Mouse (Mus musculus) liver, embryonic 15.5 days (tissue): ENCODE data around the gene Tsr2. TPM values are rescaled to one million over a fixed set of nuclear protein-coding genes. Genes with fewer than 3 reads are reported as not detected.

Experiments
- ATAC-seq: fragments of 200-750 bp; cut with Nextera tagmentation; 2 replicates; pipeline ENCODE4 v1.8.0; 2017; ENCODE audit warnings: moderate number of reproducible peaks, mild to moderate bottlenecking, moderate library complexity; ENCODE audit not compliant: insufficient read depth
- H3K27ac ChIP-seq: fragments of 300-500 bp; sonication (generic); replicated peaks from 2 replicates; pipeline ENCODE4 v1.5.1; 2015; ENCODE audit warnings: mild to moderate bottlenecking, inconsistent platforms
- H3K27me3 ChIP-seq: fragments of 300-500 bp; sonication (generic); 2 replicates; pipeline ENCODE4 v1.6.1; 2015; ENCODE audit warnings: mild to moderate bottlenecking, inconsistent platforms
- H3K36me3 ChIP-seq: fragments of 300-500 bp; sonication (generic); replicated peaks from 2 replicates; pipeline ENCODE4 v1.6.1; 2015; ENCODE audit warnings: moderate library complexity, mild to moderate bottlenecking, inconsistent platforms
- H3K4me1 ChIP-seq: fragments of 300-500 bp; sonication (generic); replicated peaks from 2 replicates; pipeline ENCODE4 v1.6.1; 2015; ENCODE audit warnings: inconsistent platforms
- H3K4me2 ChIP-seq: fragments of 300-500 bp; sonication (generic); 2 replicates; pipeline ENCODE4 v1.6.1; 2015; ENCODE audit warnings: moderate library complexity, mild to moderate bottlenecking, inconsistent platforms
- H3K4me3 ChIP-seq: fragments of 300-500 bp; sonication (generic); replicated peaks from 2 replicates; pipeline ENCODE4 v1.5.1; 2015; ENCODE audit warnings: mild to moderate bottlenecking, inconsistent platforms
- H3K9ac ChIP-seq: fragments of 300-500 bp; sonication (generic); 2 replicates; pipeline ENCODE4 v1.6.1; 2015; ENCODE audit warnings: moderate library complexity, mild to moderate bottlenecking, inconsistent platforms
- H3K9me3 ChIP-seq: fragments of 300-500 bp; sonication (generic); replicated peaks from 2 replicates; pipeline ENCODE4 v1.6.1; 2016; ENCODE audit warnings: inconsistent platforms
- WGBS: fragments of 180-500 bp; shearing (Covaris S2); methylation state at CpG from one replicate; pipeline ENCODE4 v1.1.7; 2015; ENCODE audit warnings: mixed read lengths; ENCODE audit not compliant: insufficient replicate concordance; 5-methylcytosine and 5-hydroxymethylcytosine counted together
- polyA plus RNA-seq: library from polyadenylated mRNA; unstranded; fragments of >200 nt; fragmentation: Nextera tagmentation; extraction: Ambion mirVana; gene quantifications from 2 replicates; pipeline ENCODE4 v1.2.1, GENCODE M21; 2015

The Tsr2 gene
- polyA plus RNA-seq, 1 experiment from 2014 or later: 9.6 TPM

- Histone ChIP-seq H3K36me3 (no peaks in the 10 kb centered on the region), H3K27me3 (peaks cover 2% of the 10 kb centered on the region; the same call in 1 of the 2 replicates), H3K9me3 (no peaks in the 10 kb centered on the region), H3K4me1 (no peaks in the 10 kb centered on the region), H3K4me2 (no peak overlapping the region), H3K9ac (no peak overlapping the region), H3K4me3 (no peak overlapping the region), H3K27ac (no peak overlapping the region)
- 57% methylated on average over 5 of the region's 5 CpGs for WGBS
- ATAC-seq: no peak
Observed at GRCm38 (mm10) chrX:151067876-151068275, 28.5 kb downstream of the Tsr2 start.

GRCm38 (mm10) chrX:151066071-151066666 is 30.2 kb downstream of the Tsr2 start:
- WGBS: 65% methylated on average over 7 of the region's 7 CpGs
- Histone ChIP-seq H3K4me3 (no peak overlapping the region), H3K4me1 (no peaks in the 10 kb centered on the region), H3K27ac (no peak overlapping the region), H3K36me3 (no peaks in the 10 kb centered on the region), H3K4me2 (no peak overlapping the region), H3K9ac (no peak overlapping the region), H3K27me3 (peaks cover 2% of the 10 kb centered on the region; the same call in 1 of the 2 replicates), H3K9me3 (no peaks in the 10 kb centered on the region)
- ATAC-seq: no peak

GRCm38 (mm10) chrX:151061615-151062299 is 34.6 kb downstream of the Tsr2 start:
- Histone ChIP-seq H3K4me2 (no peak overlapping the region), H3K27ac (no peak overlapping the region), H3K9ac (no peak overlapping the region), H3K4me1 (no peaks in the 10 kb centered on the region), H3K36me3 (no peaks in the 10 kb centered on the region), H3K27me3 (no peaks in the 10 kb centered on the region; the same call in 1 of the 2 replicates), H3K4me3 (no peak overlapping the region), H3K9me3 (no peaks in the 10 kb centered on the region)
- ATAC-seq: no peak
- 19% methylated on average over 3 of the region's 3 CpGs for WGBS

GRCm38 (mm10) chrX:151059346-151059745 is 37.0 kb downstream of the Tsr2 start:
- no peak overlapping the region for H3K27ac ChIP-seq
- no peak overlapping the region for H3K4me2 ChIP-seq

GRCm38 (mm10) chrX:151055559-151055958 is 40.8 kb downstream of the Tsr2 start:
- H3K27ac ChIP-seq: no peak overlapping the region
- 33% methylated on average over 1 of the region's 1 CpGs for WGBS

More at GRCm38 (mm10) chrX:151059346-151059745, 37.0 kb downstream of the Tsr2 start:
- no peaks in the 10 kb centered on the region for H3K36me3 ChIP-seq
- no peaks in the 10 kb centered on the region for H3K4me1 ChIP-seq
- ATAC-seq: no peak
- H3K9me3 ChIP-seq: no peaks in the 10 kb centered on the region
- WGBS: 38% methylated on average over 1 of the region's 1 CpGs
- no peak overlapping the region for H3K9ac ChIP-seq
- no peak overlapping the region for H3K4me3 ChIP-seq
- no peaks in the 10 kb centered on the region for H3K27me3 ChIP-seq

GRCm38 (mm10) chrX:151054489-151054888 is 41.9 kb downstream of the Tsr2 start:
- H3K36me3 ChIP-seq: no peaks in the 10 kb centered on the region
- H3K9ac ChIP-seq: no peak overlapping the region
- no peak overlapping the region for H3K27ac ChIP-seq
- H3K4me3 ChIP-seq: no peak overlapping the region
- no peaks in the 10 kb centered on the region for H3K4me1 ChIP-seq
- ATAC-seq: no peak
- H3K4me2 ChIP-seq: no peak overlapping the region
- H3K9me3 ChIP-seq: no peaks in the 10 kb centered on the region
- 89% methylated on average over 5 of the region's 6 CpGs for WGBS
- no peaks in the 10 kb centered on the region; the same call in 1 of the 2 replicates for H3K27me3 ChIP-seq

More at GRCm38 (mm10) chrX:151055559-151055958, 40.8 kb downstream of the Tsr2 start:
- no peak overlapping the region for H3K9ac ChIP-seq
- no peak overlapping the region for H3K4me3 ChIP-seq
- H3K4me2 ChIP-seq: no peak overlapping the region
- no peak for ATAC-seq
- H3K36me3 ChIP-seq: no peaks in the 10 kb centered on the region
- H3K27me3 ChIP-seq: no peaks in the 10 kb centered on the region; the same call in 1 of the 2 replicates
- no peaks in the 10 kb centered on the region for H3K4me1 ChIP-seq
- no peaks in the 10 kb centered on the region for H3K9me3 ChIP-seq

GRCm38 (mm10) chrX:151050337-151050736 is 46.0 kb downstream of the Tsr2 start:
- H3K4me1 ChIP-seq: no peaks in the 10 kb centered on the region
- H3K27ac ChIP-seq: no peak overlapping the region
- H3K4me2 ChIP-seq: no peak overlapping the region
- no peak for ATAC-seq
- no peak overlapping the region for H3K9ac ChIP-seq
- no peaks in the 10 kb centered on the region for H3K36me3 ChIP-seq
- WGBS: 51% methylated on average over 7 of the region's 7 CpGs
- no peak overlapping the region for H3K4me3 ChIP-seq
- H3K27me3 ChIP-seq: peaks cover 41% of the 10 kb centered on the region
- H3K9me3 ChIP-seq: no peaks in the 10 kb centered on the region

- peaks cover 44% of the 10 kb centered on the region for H3K27me3 ChIP-seq
- whole genome bisulfite sequencing: 51% methylated on average over 8 of the region's 8 CpGs
- no peak overlapping the region for H3K27ac ChIP-seq
- peak; percentile 53 for ATAC-seq
- H3K4me3 ChIP-seq: no peak overlapping the region
- no peak overlapping the region for H3K9ac ChIP-seq
- H3K36me3 ChIP-seq: no peaks in the 10 kb centered on the region
- H3K4me2 ChIP-seq: 0 out of 2 replicates have a peak overlapping the region, but pooled peaks have one; percentile 58
- no peaks in the 10 kb centered on the region for H3K9me3 ChIP-seq
- no peaks in the 10 kb centered on the region for H3K4me1 ChIP-seq
Observed at GRCm38 (mm10) chrX:151049661-151050215, 46.6 kb downstream of the Tsr2 start.

GRCm38 (mm10) chrX:151047431-151048058 is 48.8 kb downstream of the Tsr2 start:
- 29% methylated on average over 54 of the region's 56 CpGs for WGBS
- Histone ChIP-seq H3K4me2 (peak overlapping the region; percentile 58), H3K36me3 (no peaks in the 10 kb centered on the region), H3K9ac (peak overlapping the region; percentile 32; the same call in 1 of the 2 replicates), H3K27me3 (peaks cover 44% of the 10 kb centered on the region), H3K4me3 (peak overlapping the region; percentile 52), H3K9me3 (no peaks in the 10 kb centered on the region), H3K27ac (peak overlapping the region; percentile 19; the same call in 1 of the 2 replicates), H3K4me1 (no peaks in the 10 kb centered on the region)
- ATAC-seq: peak; percentile 23; the same call in 1 of the 2 replicates

GRCm38 (mm10) chrX:151046777-151047430 is 49.4 kb downstream of the Tsr2 start:
- 15% methylated on average over 61 of the region's 62 CpGs for WGBS
- peak; percentile 39 for ATAC-seq

More at GRCm38 (mm10) chrX:151046777-151047430, 49.4 kb downstream of the Tsr2 start:
- H3K36me3 ChIP-seq: no peaks in the 10 kb centered on the region
- H3K4me3 ChIP-seq: peak overlapping the region; percentile 52
- H3K27me3 ChIP-seq: peaks cover 44% of the 10 kb centered on the region
- peak overlapping the region; percentile 19; the same call in 1 of the 2 replicates for H3K27ac ChIP-seq
- H3K4me1 ChIP-seq: no peaks in the 10 kb centered on the region
- peak overlapping the region; percentile 58 for H3K4me2 ChIP-seq
- H3K9me3 ChIP-seq: no peaks in the 10 kb centered on the region
- H3K9ac ChIP-seq: peak overlapping the region; percentile 32; the same call in 1 of the 2 replicates
